Mouse (Mus musculus): Measurements from ENCODE around the gene Zfyve9. TPM values are rescaled to one million over a fixed set of nuclear protein-coding genes. Genes with fewer than 3 reads are reported as not detected.

The Zfyve9 gene
- polyA plus RNA-seq, 1 experiment from 2014 or later, result 4.6 TPM

DNA sequence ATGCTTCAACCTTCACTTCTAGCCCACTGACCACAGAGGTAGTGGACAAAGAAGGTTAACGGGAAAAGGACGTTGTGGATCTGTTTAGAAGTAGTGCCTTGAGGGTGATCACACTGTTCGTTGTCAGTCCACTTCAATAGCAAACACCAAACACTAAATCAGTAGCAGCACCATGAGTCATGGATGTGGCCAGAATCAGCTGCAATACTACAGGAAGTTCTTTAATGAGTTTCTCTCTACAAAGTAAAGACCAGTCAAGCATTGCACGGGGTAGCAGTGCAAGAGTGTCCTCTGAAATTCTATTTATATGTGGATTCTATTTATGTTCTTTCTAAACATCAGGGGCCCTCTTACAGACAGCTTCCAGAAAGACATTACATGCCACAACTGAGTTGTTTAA lies 182.3 kb downstream of the Zfyve9 start:
- Histone ChIP-seq H3K36me3 (peaks cover 18% of the 10 kb centered on the region), H3K4me3 (replicated peaks) (no peak overlapping the region), H3K9me3 (no peaks in the 10 kb centered on the region), H3K4me1 (no peaks in the 10 kb centered on the region), H3K27me3 (replicated peaks) (no peaks in the 10 kb centered on the region), H3K9ac (no peak overlapping the region), H3K4me2 (no peak overlapping the region), H3K27ac (no peak overlapping the region)
- no peak for ATAC-seq (ENCODE audit: insufficient read depth, low FRiP score, low read depth)
- WGBS, result 80% methylated on average over 4 of the region's 4 CpGs

DNA sequence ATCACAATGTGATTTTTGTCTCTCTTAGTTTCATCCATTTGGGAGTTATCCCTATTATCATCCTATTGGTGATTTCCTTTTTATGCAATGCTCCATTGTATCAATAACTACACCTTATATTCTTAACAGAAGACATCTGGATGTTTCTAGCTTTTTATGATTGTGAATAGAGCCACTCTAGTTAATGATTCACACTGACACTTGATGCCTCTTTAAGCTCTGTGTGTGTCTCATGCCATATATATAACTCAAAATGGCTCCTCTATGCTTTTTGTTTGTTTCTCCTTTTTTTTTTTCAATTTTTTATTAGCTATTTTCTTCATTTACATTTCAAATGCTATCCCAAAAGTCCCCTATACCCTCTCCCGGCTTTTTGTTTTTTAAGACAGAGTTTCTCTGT lies 184.8 kb downstream of the Zfyve9 start:
- Histone ChIP-seq H3K9me3 (no peaks in the 10 kb centered on the region), H3K36me3 (0 out of 2 replicates have a peak, but pooled peaks cover 8% of the 10 kb centered on the region), H3K27ac (no peak overlapping the region), H3K4me2 (no peak overlapping the region), H3K27me3 (replicated peaks) (no peaks in the 10 kb centered on the region), H3K4me1 (no peaks in the 10 kb centered on the region), H3K9ac (no peak overlapping the region), H3K4me3 (replicated peaks) (no peak overlapping the region)
- no peak for ATAC-seq (ENCODE audit: insufficient read depth, low FRiP score, low read depth)
- 89% methylated on average over 1 of the region's 1 CpGs for WGBS

DNA sequence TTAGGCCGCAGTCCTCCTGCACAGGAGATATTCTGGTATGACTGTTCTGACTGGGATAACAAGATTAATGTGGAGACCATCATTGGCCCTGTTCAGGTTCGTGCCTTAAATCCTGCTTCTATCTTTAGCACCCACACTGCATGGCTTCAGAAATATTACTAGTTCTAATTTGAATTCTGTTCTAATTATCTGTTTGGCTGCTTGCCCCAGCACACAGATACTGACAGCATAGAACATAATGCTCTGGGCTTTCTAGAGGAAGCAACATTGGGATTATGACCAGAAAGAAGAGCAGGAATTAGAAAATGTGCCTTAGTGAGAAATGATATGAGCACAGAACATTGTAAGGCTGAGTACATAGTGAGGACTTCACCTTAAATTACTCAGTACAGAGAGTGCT lies 187.2 kb downstream of the Zfyve9 start:
- no peak overlapping the region for H3K9ac ChIP-seq
- no peaks in the 10 kb centered on the region for H3K9me3 ChIP-seq
- no peak overlapping the region for H3K4me2 ChIP-seq
- H3K36me3 ChIP-seq, result no peaks in the 10 kb centered on the region
- H3K4me3 ChIP-seq (replicated peaks), result no peak overlapping the region
- H3K27me3 ChIP-seq (replicated peaks), result no peaks in the 10 kb centered on the region
- 88% methylated on average over 2 of the region's 2 CpGs for WGBS
- no peaks in the 10 kb centered on the region for H3K4me1 ChIP-seq
- ATAC-seq (ENCODE audit: insufficient read depth, low FRiP score, low read depth), result no peak
- H3K27ac ChIP-seq, result no peak overlapping the region

Other genes starting within 250 kb of the Zfyve9 start
- gene Prpf38a, start 201.5 kb downstream of the Zfyve9 start, polyA plus RNA-seq (2015; fragmentation: Nextera tagmentation; extraction: Ambion mirVana), result 79.0 and 80.9 TPM in 2 replicates
- 9.7 and 10.2 TPM in 2 replicates for gene Orc1, start 201.4 kb downstream of the Zfyve9 start, polyA plus RNA-seq (2015; fragmentation: Nextera tagmentation; extraction: Ambion mirVana)
- gene Cc2d1b, start 160.9 kb downstream of the Zfyve9 start, polyA plus RNA-seq (2015; fragmentation: Nextera tagmentation; extraction: Ambion mirVana), result 26.6 and 32.5 TPM in 2 replicates
- 1.5 and 2.0 TPM in 2 replicates for gene 3110021N24Rik, start 61.1 kb downstream of the Zfyve9 start, polyA plus RNA-seq (2015; fragmentation: Nextera tagmentation; extraction: Ambion mirVana)
- gene Btf3l4, start 52.8 kb upstream of the Zfyve9 start, polyA plus RNA-seq (2015; fragmentation: Nextera tagmentation; extraction: Ambion mirVana), result 122 and 145 TPM in 2 replicates
- gene Txndc12, start 53.8 kb upstream of the Zfyve9 start, polyA plus RNA-seq (2015; fragmentation: Nextera tagmentation; extraction: Ambion mirVana), result 97.2 and 108 TPM in 2 replicates
- 54.8 TPM in 2 replicates for gene Kti12, start 67.0 kb upstream of the Zfyve9 start, polyA plus RNA-seq (2015; fragmentation: Nextera tagmentation; extraction: Ambion mirVana)
- 0.98 and 2.5 TPM in 2 replicates for gene A730015C16Rik, start 67.8 kb upstream of the Zfyve9 start, polyA plus RNA-seq (2015; fragmentation: Nextera tagmentation; extraction: Ambion mirVana)
- 10.8 and 11.9 TPM in 2 replicates for gene Rab3b, start 98.3 kb upstream of the Zfyve9 start, polyA plus RNA-seq (2015; fragmentation: Nextera tagmentation; extraction: Ambion mirVana)
- gene Nrd1, start 219.9 kb upstream of the Zfyve9 start, polyA plus RNA-seq (2015; fragmentation: Nextera tagmentation; extraction: Ambion mirVana), result 59.9 and 65.6 TPM in 2 replicates